Mouse (Mus musculus) lung, postnatal 36 days (tissue): Measurements from ENCODE around the gene H2-T22.
A peak's percentile ranks its signal among the peaks of the same experiment; 100 is the strongest.
"Not testable (repeated sequence)": the region's sequence is repeated elsewhere in the genome, so short reads cannot be mapped to it uniquely, and the experiment has no call there.

ENCODE experiments used
- DNase-seq: peaks from one replicate; pipeline ENCODE4 v3.0.0; 2022; ENCODE audit warnings: mixed read lengths

H2-T22 gene

DNA sequence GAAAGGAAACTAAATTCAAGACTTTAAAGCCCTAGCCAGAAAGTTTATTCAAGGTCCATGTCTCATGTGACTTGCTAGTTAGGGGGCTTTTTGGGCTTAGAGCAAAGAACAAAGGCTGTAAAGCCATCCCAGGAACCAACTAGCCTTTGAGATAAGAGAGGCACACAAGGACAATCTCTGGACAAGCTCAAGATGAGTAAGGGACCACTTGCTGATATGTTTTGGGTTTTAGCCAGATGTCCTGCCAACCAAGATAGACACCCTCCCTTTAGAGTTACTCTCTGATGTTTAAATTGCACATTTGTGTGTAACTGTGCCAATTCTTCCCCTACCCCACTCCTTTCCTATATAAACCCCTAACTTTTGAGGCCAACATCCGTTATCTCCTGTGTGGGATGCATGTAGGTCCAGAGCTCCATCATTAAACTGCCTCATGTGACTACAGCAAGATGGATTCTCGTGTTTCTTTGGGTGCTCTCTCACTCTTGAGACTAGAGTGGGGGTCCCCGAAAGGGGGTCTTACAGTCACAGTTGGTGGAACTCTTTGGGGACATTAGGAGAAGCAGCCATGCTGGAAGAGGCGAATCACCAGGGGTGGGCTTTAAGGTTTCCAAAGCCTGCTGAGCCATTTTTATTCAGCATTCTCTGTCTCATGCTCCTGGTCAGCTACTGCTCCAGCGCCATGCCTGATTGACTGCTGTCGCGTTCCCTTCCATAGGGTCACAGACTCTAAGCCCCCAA, 13.5 kb downstream of the H2-T22 start:
- no peak for DNase-seq

- no peak for DNase-seq
Measured at GRCm38 (mm10) chr17:36027663-36028062, 14.9 kb downstream of the H2-T22 start.

DNA sequence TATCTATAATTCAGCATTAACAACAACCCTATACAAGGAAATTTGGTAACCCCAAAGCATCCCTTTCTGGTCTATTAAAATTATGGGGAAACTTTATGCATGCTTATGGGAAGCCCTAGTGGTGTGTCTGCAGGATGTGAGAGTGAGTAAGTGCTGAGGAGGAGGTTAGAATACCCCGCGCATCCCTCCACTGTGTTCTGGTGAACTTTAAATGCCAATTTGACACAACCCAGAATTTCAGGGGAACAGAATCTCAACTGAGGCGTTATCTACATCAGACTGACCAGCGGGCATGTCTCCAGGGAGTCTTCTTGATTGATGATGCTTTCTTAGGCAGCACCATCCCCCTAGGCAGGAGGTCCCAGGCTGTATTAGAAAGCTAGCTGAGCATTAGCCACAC, 16.6 kb downstream of the H2-T22 start:
- DNase-seq, result no peak

DNA sequence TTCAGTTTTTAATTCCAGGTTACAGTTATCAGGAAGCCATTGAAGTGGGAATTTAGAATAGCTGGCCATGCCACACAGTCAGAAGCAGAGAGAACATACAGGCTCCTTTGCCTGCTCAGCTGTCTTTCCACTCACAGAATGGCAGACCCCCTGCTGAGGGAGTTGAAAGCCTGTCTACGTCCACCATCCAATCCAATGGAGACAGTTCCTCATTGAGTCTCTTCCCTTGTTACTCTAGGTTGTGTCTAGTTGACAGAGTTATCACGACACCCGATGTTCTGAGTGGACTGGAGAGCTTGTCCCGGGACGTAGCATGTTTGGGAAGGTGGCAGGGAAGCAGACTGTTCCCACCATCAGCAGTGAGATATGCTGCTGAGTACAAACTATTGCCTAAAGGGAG, 17.4 kb downstream of the H2-T22 start:
- DNase-seq, result no peak

- peak; percentile 83 for DNase-seq
Measured at GRCm38 (mm10) chr17:36023710-36024654, 18.6 kb downstream of the H2-T22 start.

- DNase-seq, result no peak
Measured at GRCm38 (mm10) chr17:36022922-36023321, 19.6 kb downstream of the H2-T22 start.

DNA sequence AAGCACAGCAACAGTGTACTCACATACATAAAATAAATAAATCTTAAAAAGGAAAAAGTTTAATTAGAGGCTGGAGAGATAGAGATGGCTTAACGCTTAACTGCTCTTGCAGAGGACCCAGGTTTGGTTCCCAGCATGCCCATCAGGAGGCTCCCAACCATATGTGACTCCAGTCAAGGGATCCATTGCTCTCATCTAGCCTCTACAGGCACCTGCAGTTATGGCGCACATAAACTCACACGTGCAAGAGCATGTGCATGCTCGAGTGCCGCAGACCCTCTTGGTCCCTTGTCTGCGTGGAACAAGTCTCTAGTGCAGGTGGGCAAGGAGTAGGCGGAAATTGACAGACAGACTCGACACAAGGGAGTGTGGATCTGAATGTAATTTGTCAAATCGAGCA, 20.4 kb downstream of the H2-T22 start:
- DNase-seq, result no peak

DNA sequence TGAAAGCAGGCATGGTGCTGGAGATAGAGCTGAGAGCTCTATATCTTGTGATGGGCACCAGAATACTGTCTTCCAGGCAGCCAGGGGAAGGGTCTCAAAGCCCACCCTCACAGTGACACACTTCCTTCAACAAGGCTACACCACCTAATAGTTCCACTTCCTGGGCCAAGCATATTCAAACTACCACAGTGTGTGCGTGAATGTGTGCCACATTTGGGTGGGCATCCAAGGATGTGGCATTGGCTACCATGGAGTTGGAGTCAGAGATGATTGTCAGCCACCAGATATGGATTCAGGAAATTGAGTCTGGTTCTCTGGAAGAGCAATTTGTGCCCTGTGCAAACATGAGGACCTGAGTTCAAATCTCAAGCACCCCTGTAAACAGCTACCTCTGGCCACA, 21.2 kb downstream of the H2-T22 start:
- DNase-seq, result no peak

GRCm38 (mm10) chr17:36020191-36021073, 22.1 kb downstream of the H2-T22 start, which contains the start of gene H2-T24:
H2-T24 (minus strand) TSS chr17:36020560.
- peak; percentile 91 for DNase-seq

DNA sequence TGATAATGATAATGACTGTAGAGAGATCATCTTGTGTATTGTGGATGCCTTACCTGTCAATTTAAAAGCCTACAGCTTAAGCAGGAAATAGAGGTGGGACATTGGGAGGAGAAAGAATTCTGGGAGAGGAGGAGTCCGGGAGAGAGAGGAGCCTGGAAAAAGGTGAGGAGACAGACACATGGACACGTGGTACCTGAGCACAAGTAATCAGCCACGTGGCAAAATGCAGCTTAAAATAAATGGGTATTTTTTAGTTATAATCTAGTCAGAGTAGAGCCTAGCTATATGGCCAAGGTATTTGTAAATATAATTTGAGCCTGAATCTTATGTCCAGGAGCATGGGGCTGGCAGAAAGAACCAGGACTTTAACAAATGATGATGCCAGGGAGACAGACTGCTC, 23.0 kb downstream of the H2-T22 start:
- DNase-seq, result no peak

DNA sequence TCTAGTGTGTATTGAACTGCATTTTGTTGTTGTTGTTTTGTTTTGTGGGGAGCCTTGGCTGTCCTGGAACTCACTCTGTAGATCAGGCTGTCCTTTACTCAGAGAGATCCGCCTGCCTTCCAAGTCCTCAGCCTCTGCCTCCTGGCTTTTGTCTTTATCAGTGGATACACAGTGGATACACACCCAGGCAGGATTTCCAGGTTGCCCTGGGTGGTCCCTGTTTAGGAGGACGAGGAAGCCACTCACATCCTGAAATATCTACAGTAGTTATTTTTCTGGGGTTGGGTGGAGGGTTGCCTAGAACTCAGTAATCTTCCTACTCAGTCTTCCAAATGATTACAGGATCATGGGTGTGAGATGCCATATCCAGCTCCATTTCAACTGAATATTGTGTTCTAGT, 23.6 kb downstream of the H2-T22 start:
- peak; percentile 74 for DNase-seq

- no peak for DNase-seq
Measured at GRCm38 (mm10) chr17:36017046-36017445, 25.5 kb downstream of the H2-T22 start.

GRCm38 (mm10) chr17:36014977-36015376, 27.6 kb downstream of the H2-T22 start:
- DNase-seq, result no peak

DNA sequence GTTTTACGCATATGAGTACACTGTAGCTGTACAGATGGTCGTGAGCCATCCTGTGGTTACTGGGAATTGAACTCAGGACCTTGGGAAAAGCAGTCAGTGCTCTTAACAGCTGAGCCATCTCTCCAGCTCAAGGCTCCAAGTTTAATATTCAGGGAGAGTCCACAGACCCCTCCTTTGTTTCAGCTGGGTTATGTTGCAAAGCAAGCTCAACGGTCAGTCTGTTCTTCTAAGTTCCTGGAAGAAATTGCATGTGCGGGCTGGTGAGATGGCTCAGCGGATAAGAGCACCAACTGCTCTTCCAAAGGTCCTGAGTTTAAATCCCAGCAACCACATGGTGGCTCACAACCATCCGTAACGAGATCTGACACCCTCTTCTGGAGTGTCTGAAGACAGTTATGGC, 38.1 kb downstream of the H2-T22 start:
- DNase-seq, result not testable (repeated sequence)

DNA sequence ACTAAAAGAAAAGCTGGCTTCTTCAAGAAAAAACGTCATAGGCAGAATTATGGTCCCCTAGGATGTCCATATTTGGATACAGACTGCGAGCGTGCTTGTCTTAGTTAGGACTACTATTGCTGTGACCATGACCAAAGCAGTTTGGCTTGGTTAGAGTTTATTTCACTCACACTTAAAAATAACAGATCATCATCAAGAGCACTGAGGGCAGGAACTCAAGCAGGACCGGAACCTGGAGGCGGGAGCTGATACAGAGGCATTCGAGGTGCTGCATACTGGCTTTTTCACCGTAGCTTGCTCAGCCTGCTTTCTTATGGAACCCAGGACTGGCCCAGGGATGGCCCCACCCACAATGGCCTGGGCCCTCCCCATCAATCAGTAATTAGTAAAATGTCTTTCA, 39.2 kb downstream of the H2-T22 start:
- DNase-seq, result no peak

GRCm38 (mm10) chr17:36001966-36002365, 40.6 kb downstream of the H2-T22 start:
- no peak for DNase-seq

DNA sequence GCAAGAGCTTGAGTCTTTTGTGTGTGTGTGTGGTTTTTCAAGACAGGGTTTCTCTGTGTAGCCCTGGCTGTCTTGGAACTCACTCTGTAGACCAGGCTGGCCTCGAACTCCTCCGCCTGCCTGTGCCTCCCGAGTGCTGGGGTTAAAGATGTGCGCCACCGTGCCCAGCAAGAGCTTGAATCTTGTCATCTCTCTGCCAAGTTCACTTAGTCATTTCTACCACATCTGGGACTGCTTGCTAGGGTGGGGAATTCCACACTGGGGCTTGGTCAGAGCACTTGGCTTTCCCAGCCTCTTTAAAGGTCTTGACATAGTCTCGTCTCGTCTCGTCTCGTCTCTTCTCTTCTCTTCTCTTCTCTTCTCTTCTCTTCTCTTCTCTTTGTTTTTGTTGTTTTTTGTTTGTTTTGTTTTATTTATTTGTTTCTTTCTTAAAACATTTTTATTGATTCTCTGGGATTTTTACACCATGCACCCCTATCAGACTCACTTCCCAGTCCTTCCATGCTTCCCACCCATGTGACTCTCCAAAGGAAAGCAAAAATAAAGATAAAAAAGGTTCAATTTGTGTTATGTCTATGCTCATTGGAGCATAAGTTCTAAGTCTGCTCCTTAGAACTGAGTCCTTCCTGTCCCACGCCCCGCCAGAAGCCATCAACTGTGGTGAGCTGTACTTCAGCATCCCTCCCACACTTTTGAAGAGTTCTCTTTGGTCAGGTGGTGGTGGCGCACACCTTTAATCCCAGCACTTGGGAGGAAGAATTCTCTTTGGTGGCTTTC, 41.2 kb downstream of the H2-T22 start:
- no peak for DNase-seq

DNA sequence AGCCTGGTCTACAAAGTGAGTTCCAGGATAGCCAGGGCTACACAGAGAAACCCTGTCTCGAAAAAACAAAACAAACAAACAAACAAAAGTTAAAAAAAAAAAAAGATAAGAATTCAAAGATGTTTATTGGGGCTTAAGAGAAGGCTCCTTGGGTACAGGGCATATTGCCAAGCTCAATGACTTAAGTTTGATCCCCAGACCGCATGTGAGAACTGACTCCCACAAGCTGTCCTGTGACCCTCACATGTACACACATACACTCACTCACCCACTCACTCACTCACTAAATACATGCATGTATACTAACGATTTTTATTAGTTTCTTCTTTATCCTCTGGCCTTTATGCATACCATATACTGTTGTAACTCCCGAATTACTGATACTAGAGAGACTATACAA, 42.2 kb downstream of the H2-T22 start:
- no peak for DNase-seq

DNA sequence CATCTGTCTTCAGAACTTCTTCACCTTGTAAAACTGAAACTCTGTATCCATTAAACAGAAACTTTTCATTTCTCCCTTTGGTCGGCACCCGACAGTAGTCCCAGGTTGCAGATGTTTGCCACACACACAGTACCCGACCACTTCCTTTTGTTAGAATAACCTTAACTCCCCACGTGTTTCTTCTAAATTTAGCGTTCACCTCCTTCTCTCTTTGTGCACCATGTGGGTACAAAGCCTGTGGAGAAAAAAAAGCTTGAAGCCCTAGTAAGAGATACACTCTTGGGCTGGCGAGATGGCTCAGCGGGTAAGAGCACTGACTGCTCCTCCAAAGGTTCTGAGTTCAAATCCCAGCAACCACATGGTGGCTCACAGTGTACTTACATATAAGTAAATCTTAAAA, 43.2 kb downstream of the H2-T22 start:
- peak; percentile 39 for DNase-seq

GRCm38 (mm10) chr17:35998545-35999305, 43.8 kb downstream of the H2-T22 start:
- DNase-seq, result no peak
